Mouse (Mus musculus) testis, adult 2 months (tissue): ENCODE measurements around the gene Lpo.

Experiments
- CTCF ChIP-seq: fragments of 200-500 bp; IDR thresholded peaks from 2 replicates; pipeline ENCODE4 v1.5.1; 2012; ENCODE audit warnings: low read depth, mild to moderate bottlenecking, inconsistent platforms, low read length, moderate library complexity; ENCODE audit not compliant: control insufficient read depth, insufficient read depth, insufficient replicate concordance
- POLR2A ChIP-seq: fragments of 200-500 bp; IDR thresholded peaks from 2 replicates; pipeline ENCODE4 v1.6.1; 2012; ENCODE audit warnings: low read depth, mild to moderate bottlenecking, inconsistent platforms, low read length, moderate library complexity; ENCODE audit not compliant: control insufficient read depth

GRCm38 (mm10) chr11:87778100-87778765 is 49.9 kb downstream of the Lpo start:
- TF ChIP-seq CTCF: no peak
- TF ChIP-seq POLR2A: no peak
